Mouse (Mus musculus) inflammation-experienced regulatory T-cells, adult 16 weeks (primary cell): ENCODE results near the gene Ptk7. TPM values are rescaled to one million over a fixed set of nuclear protein-coding genes. Genes with fewer than 3 reads are reported as not detected.

ENCODE experiments used
- polyA plus RNA-seq: library from polyadenylated mRNA; unstranded; fragments of 100-300 nt; shearing (Covaris generic); gene quantifications from one replicate; pipeline ENCODE4 v1.2.1, GENCODE M21; 2017

Ptk7 gene
- not detected for polyA plus RNA-seq

DNA sequence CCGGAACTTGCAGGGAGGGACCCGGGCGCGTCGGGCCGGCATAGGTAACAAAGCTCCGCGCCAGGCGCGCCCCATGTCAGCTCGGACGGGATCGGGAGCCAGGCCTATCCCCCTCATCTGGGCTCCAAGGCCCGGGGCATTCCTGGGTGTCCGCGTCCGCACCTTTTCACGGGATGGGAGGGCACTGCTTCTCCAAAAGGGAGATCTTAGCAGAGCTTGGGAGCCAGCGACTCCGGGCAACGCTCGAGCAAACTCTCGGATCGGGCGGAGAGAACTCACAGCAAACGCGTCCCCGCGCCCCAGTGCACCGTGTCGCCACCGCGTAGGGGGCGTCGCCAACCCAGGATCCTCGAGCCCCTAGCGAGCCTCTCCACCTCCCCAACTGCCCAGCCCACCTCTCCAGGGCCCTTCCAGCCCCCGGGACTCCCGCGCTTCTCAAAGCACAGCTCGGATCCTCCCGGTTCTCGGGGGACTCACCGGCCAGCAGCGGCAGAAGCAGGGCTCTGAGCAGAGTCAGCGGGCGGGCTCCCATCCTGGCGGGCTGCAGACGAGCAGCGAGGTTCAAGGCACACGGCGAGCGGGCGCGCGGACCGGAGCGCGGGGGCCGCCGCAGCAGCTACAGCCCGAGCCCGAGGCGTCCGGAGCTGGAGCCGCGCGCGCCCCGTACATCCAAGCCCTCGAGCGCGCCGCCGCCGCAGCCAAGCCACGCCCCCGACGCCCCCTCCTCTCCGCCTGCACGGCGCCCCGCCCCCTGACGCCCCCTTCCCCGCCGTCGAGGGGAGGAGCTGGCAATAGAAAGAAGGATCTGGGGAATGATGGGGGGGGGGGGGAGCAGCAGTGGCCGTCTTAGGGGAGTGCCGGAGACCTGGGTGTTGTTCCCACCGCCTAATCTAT, at the start of gene Ptk7:
Gene Ptk7, minus strand, starts transcription at position 714 of the 894 bp plus-strand sequence.

DNA sequence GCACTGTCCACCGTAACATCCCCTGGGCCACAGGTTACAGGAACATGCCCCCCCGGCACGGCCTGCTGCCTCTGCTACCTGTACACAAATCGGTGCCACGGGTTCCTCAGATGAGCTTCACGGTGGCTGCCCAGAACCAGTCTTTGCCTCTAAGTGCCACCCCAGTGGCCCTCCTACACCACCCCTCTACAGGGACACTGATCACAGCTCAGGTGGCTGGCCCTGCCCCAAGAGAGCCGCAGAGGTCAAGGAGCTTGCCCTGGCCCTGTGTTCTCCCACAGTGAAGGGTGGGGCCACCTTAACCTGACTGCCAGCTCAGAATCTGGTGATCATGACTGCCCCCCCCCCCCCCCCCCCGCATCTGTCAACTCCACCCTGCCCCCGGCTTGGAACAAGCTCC, 49.1 kb upstream of the Ptk7 start, which contains the start of gene Mea1:
Gene Mea1, plus strand, starts transcription at position 378 of the 400 bp plus-strand sequence.

GRCm38 (mm10) chr17:46673850-46674529, 44.7 kb upstream of the Ptk7 start, which contains the start of gene Rrp36:
TSS of gene Rrp36 (minus strand) at chr17:46674352.

DNA sequence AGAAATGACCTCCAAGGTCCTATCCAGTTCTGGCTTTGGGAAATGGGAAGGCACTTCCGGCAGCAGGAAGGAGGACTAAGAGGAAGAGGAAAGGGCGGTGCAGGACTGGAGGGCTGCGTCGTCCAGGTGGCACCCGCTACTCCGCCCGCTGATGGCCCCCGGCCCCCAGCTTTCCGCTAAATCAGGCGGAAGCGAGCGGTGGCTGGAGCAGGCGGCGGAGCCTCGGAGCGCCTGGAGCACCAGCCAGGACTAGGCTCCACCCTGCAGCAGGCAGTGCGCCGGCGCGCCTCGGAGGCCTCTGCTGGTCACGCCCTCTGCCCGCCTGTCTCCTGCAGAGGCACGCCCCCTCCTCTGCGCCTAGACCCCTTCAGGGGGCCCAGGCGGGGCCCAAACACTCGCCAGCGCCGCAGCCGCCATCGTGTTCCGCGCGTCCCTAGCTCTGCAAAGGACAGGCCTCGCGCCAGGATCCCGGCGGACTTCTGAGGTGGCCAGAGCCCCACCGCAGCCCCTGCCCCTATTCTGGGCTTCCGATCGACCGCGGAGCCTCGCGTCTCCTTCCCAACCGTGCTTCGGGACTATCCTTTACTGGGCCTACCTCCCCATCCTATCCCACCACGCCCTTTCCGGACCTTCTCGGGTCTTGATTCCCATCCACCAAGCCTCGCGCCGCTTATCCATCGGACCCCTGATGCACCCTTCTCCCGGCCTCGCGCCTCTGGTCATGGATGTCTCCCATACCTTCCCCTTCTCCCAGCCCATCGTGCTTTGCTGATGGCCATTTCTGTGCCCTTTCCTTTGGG, 21.1 kb upstream of the Ptk7 start, which contains the start of gene Cul7:
Gene Cul7, plus strand, starts transcription at position 106 of the 800 bp plus-strand sequence.

DNA sequence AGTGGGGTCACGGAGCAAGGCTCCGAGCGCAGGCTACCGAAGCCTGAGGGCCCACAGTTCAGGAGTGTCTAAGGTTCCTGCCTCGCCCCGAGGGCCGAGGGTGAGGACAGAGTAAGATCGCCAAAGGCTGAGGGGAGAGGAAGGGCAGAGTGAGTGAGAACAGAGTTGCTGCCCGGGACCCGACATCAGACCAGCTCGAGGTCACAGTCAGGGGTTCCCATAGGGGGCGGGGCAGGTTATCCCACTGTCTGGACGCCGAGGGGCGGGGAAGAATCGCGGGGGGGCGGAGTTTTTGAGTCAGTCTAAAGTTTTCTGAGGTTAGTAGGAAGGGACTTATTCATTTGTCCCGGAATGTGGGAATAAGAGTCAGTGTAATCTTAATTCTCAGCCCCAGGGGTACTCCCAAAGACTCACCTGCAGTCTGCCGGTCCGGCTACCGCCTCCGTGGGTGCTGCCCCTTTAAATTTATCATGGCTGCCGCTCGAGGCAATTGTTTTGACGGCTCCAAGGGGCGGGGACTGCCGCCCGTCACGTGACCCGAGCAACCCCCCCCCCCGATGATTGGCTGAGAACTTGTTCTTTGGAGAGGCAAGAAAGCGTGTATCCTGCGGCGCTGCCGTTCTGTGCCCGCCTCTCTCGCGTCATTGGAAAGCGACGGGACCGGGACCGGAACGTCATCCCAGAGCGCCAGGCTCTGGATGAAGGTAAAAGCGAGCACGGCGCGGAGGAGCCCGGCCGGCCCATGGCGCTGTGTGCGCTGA, 16.4 kb upstream of the Ptk7 start, which contains the start of the genes Klc4 and Mrpl2:
Gene Klc4, minus strand, starts transcription at position 462 of the 761 bp plus-strand sequence.
Gene Mrpl2, plus strand, starts transcription at position 669 of the 761 bp plus-strand sequence.

GRCm38 (mm10) chr17:46555673-46556583, 73.4 kb downstream of the Ptk7 start, which contains the start of gene Srf:
TSS of gene Srf (minus strand) at chr17:46556175.

GRCm38 (mm10) chr17:46545813-46546564, 83.3 kb downstream of the Ptk7 start, which contains the start of gene Cul9:
TSS of gene Cul9 (minus strand) at chr17:46546388.

Other genes starting within 250 kb of the Ptk7 start
- gene Zfp318, start 245.8 kb downstream of the Ptk7 start, polyA plus RNA-seq, result 1.3 TPM
- gene Crip3, start 200.6 kb downstream of the Ptk7 start, polyA plus RNA-seq, result not detected
- not detected for gene Slc22a7, start 191.0 kb downstream of the Ptk7 start, polyA plus RNA-seq
- 0.18 TPM for gene Ttbk1, start 141.8 kb downstream of the Ptk7 start, polyA plus RNA-seq
- 8.4 TPM for gene Dnph1, start 132.8 kb downstream of the Ptk7 start, polyA plus RNA-seq
- gene Cul9, start 83.1 kb downstream of the Ptk7 start, polyA plus RNA-seq, result 13.2 TPM
- 3.4 TPM for gene Srf, start 73.3 kb downstream of the Ptk7 start, polyA plus RNA-seq
- 25.8 TPM for gene Klc4, start 16.5 kb upstream of the Ptk7 start, polyA plus RNA-seq
- 70.8 TPM for gene Mrpl2, start 16.7 kb upstream of the Ptk7 start, polyA plus RNA-seq
- gene Cul7, start 20.8 kb upstream of the Ptk7 start, polyA plus RNA-seq, result 13.5 TPM
- 68.2 TPM for gene Rrp36, start 44.8 kb upstream of the Ptk7 start, polyA plus RNA-seq
- 170 TPM for gene Mea1, start 49.3 kb upstream of the Ptk7 start, polyA plus RNA-seq
- gene Klhdc3, start 51.4 kb upstream of the Ptk7 start, polyA plus RNA-seq, result 84.9 TPM
- 66.6 TPM for gene Ppp2r5d, start 75.6 kb upstream of the Ptk7 start, polyA plus RNA-seq
- 3.0 TPM for gene Pex6, start 82.0 kb upstream of the Ptk7 start, polyA plus RNA-seq
- 0.67 TPM for gene Gnmt, start 99.7 kb upstream of the Ptk7 start, polyA plus RNA-seq
- 63.8 TPM for gene Cnpy3, start 122.7 kb upstream of the Ptk7 start, polyA plus RNA-seq
- not detected for gene Ptcra, start 134.2 kb upstream of the Ptk7 start, polyA plus RNA-seq
- gene 2310039H08Rik, start 143.1 kb upstream of the Ptk7 start, polyA plus RNA-seq, result 26.7 TPM
- 169 TPM for gene Rpl7l1, start 153.2 kb upstream of the Ptk7 start, polyA plus RNA-seq
- 23.2 TPM for gene Bicral, start 229.0 kb upstream of the Ptk7 start, polyA plus RNA-seq